Mouse (Mus musculus) ZHBTc4 (cell line): Measurements from ENCODE around the gene Gzmg.
"Not testable (repeated sequence)": the region's sequence is repeated elsewhere in the genome, so short reads cannot be mapped to it uniquely, and the experiment has no call there.

ENCODE experiments used
- DNase-seq: peaks from one replicate; pipeline ENCODE4 v3.0.0-alpha.2; 2011; ENCODE audit warnings: low read depth, low spot score

Gene Gzmg

GRCm38 (mm10) chr14:56159479-56159878, at the start of gene Gzmg:
Gene Gzmg, minus strand, starts transcription at chr14:56159579.
- not testable (repeated sequence) for DNase-seq

GRCm38 (mm10) chr14:56205613-56206012, 46.2 kb upstream of the Gzmg start:
- DNase-seq, result no peak

- DNase-seq, result peak; percentile 77
Observed at GRCm38 (mm10) chr14:56205021-56205420, 45.6 kb upstream of the Gzmg start.

GRCm38 (mm10) chr14:56203975-56204374, 44.6 kb upstream of the Gzmg start:
- peak; percentile 78 for DNase-seq

GRCm38 (mm10) chr14:56186946-56187345, 27.6 kb upstream of the Gzmg start:
- peak; percentile 21 for DNase-seq

- DNase-seq, result no peak
Observed at GRCm38 (mm10) chr14:56186521-56186920, 27.1 kb upstream of the Gzmg start.

- peak; percentile 82 for DNase-seq
Observed at GRCm38 (mm10) chr14:56177651-56178050, 18.3 kb upstream of the Gzmg start.

- no peak for DNase-seq
Observed at GRCm38 (mm10) chr14:56174499-56174898, 15.1 kb upstream of the Gzmg start, which contains the start of gene Gzmn. Gene Gzmn, minus strand, starts transcription at chr14:56174599.

- no peak for DNase-seq
Observed at GRCm38 (mm10) chr14:56173396-56173795, 14.0 kb upstream of the Gzmg start.

GRCm38 (mm10) chr14:56172744-56173143, 13.4 kb upstream of the Gzmg start:
- no peak for DNase-seq

GRCm38 (mm10) chr14:56168009-56168408, 8.6 kb upstream of the Gzmg start:
- no peak for DNase-seq

- DNase-seq, result no peak
Observed at GRCm38 (mm10) chr14:56162109-56162508, 2.7 kb upstream of the Gzmg start.

GRCm38 (mm10) chr14:56155340-56155739, 4.0 kb downstream of the Gzmg start:
- DNase-seq, result peak; percentile 28

GRCm38 (mm10) chr14:56133675-56134074, 25.7 kb downstream of the Gzmg start:
- DNase-seq, result not testable (repeated sequence)

- not testable (repeated sequence) for DNase-seq
Observed at GRCm38 (mm10) chr14:56132508-56132907, 26.9 kb downstream of the Gzmg start, which contains the start of gene Gzmd. Gene Gzmd, minus strand, starts transcription at chr14:56132608.

- DNase-seq, result peak; percentile 33
Observed at GRCm38 (mm10) chr14:56128341-56128740, 31.0 kb downstream of the Gzmg start.

- DNase-seq, result no peak
Observed at GRCm38 (mm10) chr14:56123516-56123915, 35.9 kb downstream of the Gzmg start.

GRCm38 (mm10) chr14:56120525-56120924, 38.9 kb downstream of the Gzmg start, which contains the start of gene Gzme:
Gene Gzme, minus strand, starts transcription at chr14:56120625.
- no peak for DNase-seq

GRCm38 (mm10) chr14:56115531-56116310, 43.7 kb downstream of the Gzmg start:
- peak; percentile 80 for DNase-seq
